Mouse (Mus musculus) heart, adult 2 months (tissue): ENCODE data around the gene Cnfn.

Experiments used
- CTCF ChIP-seq: fragments of 200-600 bp; IDR thresholded peaks from 2 replicates; pipeline ENCODE4 v1.8.1; 2022; ENCODE audit warnings: antibody characterized with exemption, mild to moderate bottlenecking, moderate library complexity
- POLR2A ChIP-seq: fragments of 200-500 bp; IDR thresholded peaks from 2 replicates; pipeline ENCODE4 v1.6.1; 2011; ENCODE audit warnings: mild to moderate bottlenecking, low read depth, low read length, control low read depth; ENCODE audit not compliant: insufficient read depth

DNA sequence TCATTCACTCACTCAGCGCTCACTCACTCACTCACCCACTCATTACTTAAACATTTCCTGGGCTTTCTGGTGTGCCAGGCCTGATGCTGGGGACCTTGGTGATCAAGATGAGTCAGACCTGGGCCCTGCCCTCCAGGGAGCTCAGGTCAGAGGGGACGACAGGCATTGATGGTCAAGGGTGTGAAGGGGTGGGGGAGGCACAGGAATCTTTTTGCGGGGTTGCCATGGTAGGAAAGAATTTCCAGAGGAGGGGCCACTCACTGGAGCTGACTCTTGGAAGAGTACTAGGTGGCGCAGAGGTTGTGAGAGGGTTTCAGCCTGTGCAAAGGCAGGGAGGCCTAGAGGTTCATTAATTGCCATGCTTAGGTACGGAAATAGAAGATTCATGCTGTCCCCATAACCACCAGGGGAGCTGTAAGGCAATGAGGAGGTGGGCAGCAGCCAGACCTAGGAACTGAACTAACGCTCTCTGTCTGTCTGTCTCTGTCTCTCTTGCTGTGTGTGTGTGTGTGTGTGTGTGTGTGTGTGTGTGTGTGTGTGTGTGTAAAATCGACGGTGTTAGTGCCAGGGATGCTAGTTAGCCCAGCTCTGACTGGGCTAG, 7.7 kb upstream of the Cnfn start:
- TF ChIP-seq POLR2A (no peak), CTCF (peak; percentile 41)
